Mouse (Mus musculus) heart, embryonic 14.5 days (tissue): Measurements from ENCODE around the gene Cmss1. TPM values are rescaled to one million over a fixed set of nuclear protein-coding genes. Genes with fewer than 3 reads are reported as not detected.
A peak's percentile ranks its signal among the peaks of the same experiment; 100 is the strongest.

Source experiments
- ATAC-seq: fragments of 200-750 bp; cut with Nextera tagmentation; 2 replicates; pipeline ENCODE4 v1.8.0; 2017; ENCODE audit warnings: low read depth, moderate TSS enrichment; ENCODE audit not compliant: insufficient number of reproducible peaks, insufficient read depth, low FRiP score
- H3K27ac ChIP-seq, 2 experiments: fragments of 200-500 bp in 1 of 2; fragments of 300-500 bp in 1 of 2; sonication (generic) in 1 of 2; replicated peaks in 1 of 2; 2 replicates each; pipeline ENCODE4 v1.5.1; 2012 to 2014; ENCODE audit warnings: low read depth in 2 of 2, low read length in 2 of 2, control low read depth in 1 of 2, mild to moderate bottlenecking in 1 of 2, mixed read lengths in 1 of 2; ENCODE audit not compliant: control insufficient read depth in 1 of 2, insufficient read depth in 1 of 2
- H3K27me3 ChIP-seq: fragments of 300-500 bp; sonication (generic); 2 replicates; pipeline ENCODE4 v1.6.1; 2014; ENCODE audit warnings: mild to moderate bottlenecking, low read length, control low read depth; ENCODE audit not compliant: control insufficient read depth, insufficient read depth
- H3K36me3 ChIP-seq: fragments of 300-500 bp; sonication (generic); 2 replicates; pipeline ENCODE4 v1.6.1; 2014; ENCODE audit warnings: mild to moderate bottlenecking, control low read depth, low read length, mixed read lengths; ENCODE audit not compliant: control insufficient read depth, insufficient read depth
- H3K4me1 ChIP-seq, 2 experiments: fragments of 200-500 bp in 1 of 2; fragments of 300-500 bp in 1 of 2; sonication (generic) in 1 of 2; 2 replicates each; pipeline ENCODE4 v1.6.1; 2012 to 2014; ENCODE audit warnings: low read length in 2 of 2, control low read depth in 1 of 2, mixed read lengths in 1 of 2; ENCODE audit not compliant: control insufficient read depth in 2 of 2, insufficient read depth in 2 of 2
- H3K4me2 ChIP-seq: fragments of 300-500 bp; sonication (generic); 2 replicates; pipeline ENCODE4 v1.6.1; 2014; ENCODE audit warnings: mild to moderate bottlenecking, low read length
- H3K4me3 ChIP-seq, 2 experiments: fragments of 200-500 bp in 1 of 2; fragments of 300-500 bp in 1 of 2; sonication (generic) in 1 of 2; 2 replicates each; pipeline ENCODE4 v1.5.1; 2012 to 2014; ENCODE audit warnings: low read length in 2 of 2, mild to moderate bottlenecking in 2 of 2, control low read depth in 1 of 2, low read depth in 1 of 2, moderate library complexity in 1 of 2; ENCODE audit not compliant: control insufficient read depth in 1 of 2, insufficient read depth in 1 of 2
- H3K9ac ChIP-seq: fragments of 300-500 bp; sonication (generic); 2 replicates; pipeline ENCODE4 v1.6.1; 2014; ENCODE audit warnings: mild to moderate bottlenecking, low read length
- H3K9me3 ChIP-seq: fragments of 300-500 bp; sonication (generic); 2 replicates; pipeline ENCODE4 v1.6.1; 2016; ENCODE audit warnings: low read length, control low read depth; ENCODE audit not compliant: control insufficient read depth
- WGBS: fragments of 180-500 bp; shearing (Covaris S2); extraction: QIAGEN DNeasy Blood & Tissue Kit; methylation state at CpG from one replicate; pipeline ENCODE4 v1.1.7; 2014; 5-methylcytosine and 5-hydroxymethylcytosine counted together
- polyA plus RNA-seq: library from polyadenylated mRNA; unstranded; fragments of >200 nt; fragmentation: Nextera tagmentation; extraction: Ambion mirVana; gene quantifications from 2 replicates; pipeline ENCODE4 v1.2.1, GENCODE M21; 2014

Gene Cmss1
- polyA plus RNA-seq, 1 experiment from 2014 or later, result 35.1 TPM

DNA sequence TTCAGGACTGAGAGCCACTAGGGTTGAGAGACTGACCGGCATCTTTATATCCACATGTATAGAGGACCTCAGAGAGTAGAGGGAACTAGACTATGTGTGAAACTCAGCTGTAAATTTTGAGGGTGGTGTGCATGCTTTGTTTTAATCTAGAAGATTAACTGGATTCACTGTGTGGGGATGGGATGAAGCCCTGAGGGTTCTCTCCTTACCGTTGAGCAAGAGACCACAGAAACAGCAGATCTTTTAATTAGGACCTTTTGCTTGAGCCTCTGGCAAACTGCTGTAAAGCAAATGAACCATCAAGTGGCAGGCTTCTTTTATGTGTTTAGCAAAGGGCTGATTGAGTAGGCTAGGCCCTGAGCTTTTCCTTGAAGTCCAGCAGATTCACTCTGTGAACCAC lies 150.7 kb downstream of the Cmss1 start:
- Histone ChIP-seq H3K4me3 (no peak overlapping the region), H3K27ac (no peak overlapping the region), H3K4me1 (peaks cover 7 to 16% of the 10 kb centered on the region in 2 experiments), H3K9me3 (no peaks in the 10 kb centered on the region), H3K4me2 (no peak overlapping the region), H3K9ac (no peak overlapping the region), H3K27me3 (no peaks in the 10 kb centered on the region), H3K36me3 (no peaks in the 10 kb centered on the region)
- WGBS, result 73% methylated on average over 2 of the region's 2 CpGs
- ATAC-seq, result no peak

DNA sequence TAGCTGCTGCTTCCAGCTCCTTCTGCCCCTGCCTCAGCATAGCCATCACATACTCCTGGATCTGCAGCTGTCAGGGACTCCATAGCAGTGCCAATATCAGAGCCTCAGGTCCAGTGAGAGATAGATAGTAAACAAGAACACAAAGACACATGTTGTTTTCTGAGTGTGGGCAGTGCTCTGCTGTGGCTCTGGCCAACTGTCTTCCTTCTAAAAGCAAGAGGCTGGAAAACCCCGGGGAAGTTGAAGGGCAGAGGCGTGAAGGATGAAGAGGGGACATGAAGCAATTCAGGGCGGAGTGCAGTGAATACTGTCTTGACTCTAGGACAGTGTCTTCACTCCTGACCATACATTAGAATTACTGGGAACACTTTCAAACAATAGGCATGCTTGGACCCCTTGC lies 151.1 kb downstream of the Cmss1 start:
- Histone ChIP-seq H3K36me3 (no peaks in the 10 kb centered on the region), H3K9ac (no peak overlapping the region), H3K27ac (no peak overlapping the region), H3K4me2 (no peak overlapping the region), H3K27me3 (no peaks in the 10 kb centered on the region), H3K9me3 (no peaks in the 10 kb centered on the region), H3K4me3 (no peak overlapping the region), H3K4me1 (peaks cover 7 to 16% of the 10 kb centered on the region in 2 experiments)
- no peak for ATAC-seq
- WGBS, result 81% methylated on average over 3 of the region's 3 CpGs

DNA sequence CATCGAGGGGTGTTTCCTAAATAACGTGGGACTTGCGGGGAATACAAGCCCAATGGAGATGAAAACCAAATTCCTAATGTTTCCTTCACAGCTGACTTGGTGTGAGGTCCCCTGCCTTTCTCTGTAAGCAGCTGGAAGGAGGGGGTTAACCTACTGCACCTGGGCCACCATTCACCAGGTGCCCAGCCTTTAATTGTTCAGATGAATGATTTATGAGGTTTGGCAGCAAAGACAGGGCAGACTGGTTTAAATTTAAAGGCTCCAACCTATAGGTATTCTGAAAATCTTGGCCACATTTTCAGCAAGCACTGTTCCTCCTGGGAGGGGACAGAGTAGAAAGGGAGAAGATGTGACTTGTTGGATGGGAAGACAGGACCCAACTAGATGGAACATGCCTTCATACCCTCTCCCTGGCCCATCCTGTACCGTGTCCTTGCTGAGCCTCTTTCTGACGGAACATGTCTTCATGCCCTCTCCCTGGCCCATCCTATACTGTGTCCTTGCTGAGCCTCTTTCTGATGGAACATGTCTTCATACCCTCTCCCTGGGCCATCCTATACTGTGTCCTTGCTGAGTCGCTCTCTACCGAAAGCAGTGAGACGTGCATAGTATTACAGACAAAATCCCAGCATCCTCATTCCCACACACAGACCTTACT lies 152.4 kb downstream of the Cmss1 start:
- WGBS, result 95% methylated on average over 8 of the region's 8 CpGs
- no peak for ATAC-seq

DNA sequence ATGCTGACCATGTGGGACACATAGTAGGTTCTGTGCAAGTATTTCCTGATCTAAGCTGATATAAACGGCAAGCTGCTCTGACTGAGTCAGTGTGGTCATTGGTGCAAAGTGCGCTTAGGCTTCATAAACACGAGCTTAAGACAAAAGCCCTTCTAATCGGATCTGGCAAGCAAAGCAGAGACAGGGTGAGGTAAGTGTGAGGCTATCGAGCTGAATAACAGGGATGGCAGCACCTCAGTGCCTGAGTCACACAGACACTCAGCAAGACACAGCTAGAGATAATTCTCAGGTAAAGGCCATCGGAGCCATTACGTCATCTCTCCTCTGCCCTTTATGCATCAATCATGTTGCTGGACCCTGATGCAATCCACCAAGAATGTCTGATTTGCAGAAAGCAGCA lies 153.7 kb downstream of the Cmss1 start:
- H3K9ac ChIP-seq, result peak overlapping the region; percentile 4; the same call in 1 of the 2 replicates
- H3K9me3 ChIP-seq, result peaks cover 7% of the 10 kb centered on the region
- no peaks in the 10 kb centered on the region for H3K27me3 ChIP-seq
- H3K4me2 ChIP-seq, result no peak overlapping the region
- 21% methylated on average over 7 of the region's 7 CpGs for WGBS
- H3K27ac ChIP-seq, result peak overlapping the region; percentile 25 to 50; a peak in 2 of 4 replicates
- no peak overlapping the region for H3K4me3 ChIP-seq
- peaks cover 5 to 14% of the 10 kb centered on the region in 2 experiments for H3K4me1 ChIP-seq
- ATAC-seq, result peak; percentile 26
- no peaks in the 10 kb centered on the region for H3K36me3 ChIP-seq

More for the DNA sequence above, 152.4 kb downstream of the Cmss1 start:
- H3K4me1 ChIP-seq, result peaks cover 5 to 14% of the 10 kb centered on the region in 2 experiments
- no peak overlapping the region for H3K27ac ChIP-seq
- H3K9me3 ChIP-seq, result no peaks in the 10 kb centered on the region
- no peak overlapping the region for H3K4me3 ChIP-seq
- H3K9ac ChIP-seq, result no peak overlapping the region
- no peaks in the 10 kb centered on the region for H3K36me3 ChIP-seq
- no peaks in the 10 kb centered on the region for H3K27me3 ChIP-seq
- no peak overlapping the region for H3K4me2 ChIP-seq

DNA sequence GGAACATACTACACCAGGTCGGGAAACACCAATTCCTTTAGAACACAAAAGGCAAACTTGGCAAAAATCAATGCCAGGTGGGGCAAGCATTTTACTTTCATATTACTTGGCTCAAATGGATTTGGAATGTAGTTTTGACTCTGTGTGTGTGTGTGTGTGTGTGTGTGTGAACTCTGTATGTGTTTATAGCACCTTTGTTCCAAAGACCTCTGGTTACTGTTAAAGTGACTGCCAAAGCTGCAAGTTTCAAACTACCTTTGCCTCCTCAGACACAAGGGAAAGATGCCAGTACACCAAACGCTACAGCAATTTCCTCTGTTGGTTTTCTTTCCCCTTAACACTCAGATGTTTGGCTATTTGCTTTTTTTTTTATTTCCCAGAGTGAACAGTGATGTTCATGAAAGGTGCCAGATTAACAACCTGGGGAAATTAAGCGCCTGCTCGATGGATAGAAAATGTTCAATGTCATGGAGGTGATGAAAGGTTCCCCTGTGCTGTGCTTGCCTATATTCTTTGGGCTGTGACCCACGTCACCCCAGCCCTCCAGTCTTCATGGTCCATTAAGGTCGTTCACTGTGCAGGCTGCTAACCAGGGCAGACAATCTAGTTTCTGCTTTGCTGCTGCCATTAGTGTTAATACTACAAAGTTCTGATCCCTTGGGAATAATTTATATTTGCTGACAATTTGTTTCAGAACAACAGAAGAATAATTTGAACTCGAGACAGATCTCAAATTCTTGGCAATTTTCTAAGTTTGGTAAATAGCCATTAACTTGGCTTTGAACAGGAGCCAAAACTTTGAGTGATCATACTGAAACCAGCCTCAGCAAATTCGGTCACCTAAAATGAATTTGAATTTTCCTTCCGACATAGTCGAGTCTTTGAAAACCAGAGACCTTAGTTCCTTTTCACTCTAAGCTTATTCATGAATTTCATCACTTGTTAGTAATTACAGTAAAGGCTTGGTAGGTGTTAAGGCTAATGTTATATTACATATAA lies 161.3 kb downstream of the Cmss1 start:
- Histone ChIP-seq H3K9me3 (peaks cover 11% of the 10 kb centered on the region), H3K9ac (no peak overlapping the region), H3K4me2 (no peak overlapping the region), H3K27ac (no peak overlapping the region), H3K27me3 (no peaks in the 10 kb centered on the region), H3K4me3 (no peak overlapping the region), H3K4me1 (peaks cover 4% of the 10 kb centered on the region in 2 experiments; a peak in 1 of 4 replicates), H3K36me3 (no peaks in the 10 kb centered on the region)
- ATAC-seq, result no peak
- WGBS, result 53% methylated on average over 10 of the region's 10 CpGs

DNA sequence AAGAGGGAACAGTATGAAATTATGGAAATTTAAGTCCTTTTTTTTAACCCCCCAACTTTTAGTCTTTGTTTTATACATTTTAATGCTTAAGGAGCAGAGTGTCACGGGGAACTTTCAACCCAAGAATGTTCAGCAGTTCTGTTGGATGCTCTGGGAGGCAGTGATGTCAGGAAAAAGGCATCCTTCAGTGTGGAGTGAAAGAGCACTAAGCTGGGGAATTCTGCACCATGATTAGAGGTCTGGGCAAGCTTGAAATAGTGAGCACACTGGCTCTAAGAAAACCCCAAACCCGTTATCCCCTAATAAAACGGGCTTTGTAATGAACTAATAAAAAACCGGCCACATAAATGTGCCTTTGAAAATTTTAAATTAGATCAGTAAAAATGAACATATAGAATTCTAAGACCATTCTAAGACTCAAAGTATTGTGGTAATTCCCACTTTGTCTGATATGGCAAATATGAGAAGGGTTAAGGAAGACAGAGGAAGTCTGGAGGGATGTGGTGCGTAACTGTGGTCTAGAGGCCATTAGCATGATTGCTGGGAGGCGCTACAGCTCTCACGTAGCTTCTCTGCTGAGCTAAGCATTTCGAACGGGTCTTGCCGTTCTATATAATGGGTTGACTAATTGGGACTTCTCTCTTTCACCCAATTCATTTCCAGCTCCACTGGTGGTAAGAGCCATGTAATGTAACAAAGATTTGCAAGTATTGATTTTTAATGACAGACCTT lies 165.8 kb downstream of the Cmss1 start:
- ATAC-seq, result no peak
- 74% methylated on average over 10 of the region's 10 CpGs for WGBS

DNA sequence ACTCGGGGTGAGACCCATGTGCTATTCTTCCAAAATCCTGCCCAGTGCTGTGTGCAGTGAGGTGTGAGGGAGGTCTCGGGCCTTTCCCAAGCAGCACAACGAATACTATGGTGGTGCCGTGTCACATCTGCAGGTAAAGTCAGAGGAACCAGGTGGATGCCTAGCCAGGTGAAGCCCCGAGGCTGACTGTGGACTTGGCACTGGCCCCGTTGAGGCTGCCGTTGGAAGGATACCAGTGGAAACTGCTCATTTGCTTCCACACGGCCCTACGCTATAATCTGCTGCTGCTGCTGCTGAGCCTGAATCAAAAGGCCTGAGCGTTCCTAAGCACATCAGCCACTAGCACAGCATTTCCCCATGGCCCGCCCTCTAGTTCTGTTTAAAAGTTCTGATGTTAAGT lies 167.5 kb downstream of the Cmss1 start:
- no peaks in the 10 kb centered on the region for H3K36me3 ChIP-seq
- 86% methylated on average over 11 of the region's 11 CpGs for WGBS
- no peaks in the 10 kb centered on the region for H3K27me3 ChIP-seq
- no peak overlapping the region for H3K4me3 ChIP-seq
- H3K9ac ChIP-seq, result no peak overlapping the region
- no peak overlapping the region for H3K4me2 ChIP-seq
- H3K4me1 ChIP-seq, result 0 out of 4 replicates have a peak, but pooled peaks cover 0 to 5% of the 10 kb centered on the region in 2 experiments
- ATAC-seq, result no peak
- no peak overlapping the region for H3K27ac ChIP-seq
- no peaks in the 10 kb centered on the region for H3K9me3 ChIP-seq

More for the DNA sequence above, 165.8 kb downstream of the Cmss1 start:
- Histone ChIP-seq H3K4me2 (no peak overlapping the region), H3K4me3 (no peak overlapping the region), H3K27me3 (no peaks in the 10 kb centered on the region), H3K4me1 (peaks cover 2 to 5% of the 10 kb centered on the region in 2 experiments; a peak in 1 of 4 replicates), H3K9ac (no peak overlapping the region), H3K27ac (no peak overlapping the region), H3K36me3 (no peaks in the 10 kb centered on the region), H3K9me3 (no peaks in the 10 kb centered on the region)
